Mouse (Mus musculus): ENCODE measurements around the gene Pcp4l1.

- TF ChIP-seq CTCF (IDR thresholded peaks at IDR 0.05; ENCODE audit: control insufficient read depth, insufficient read depth, insufficient read length) = no peak
- no peak for TF ChIP-seq MAX (IDR thresholded peaks at IDR 0.05)
- TF ChIP-seq USF1 (IDR thresholded peaks at IDR 0.05; ENCODE audit: low read depth) = no peak
- no peak for TF ChIP-seq CEBPB (IDR thresholded peaks at IDR 0.05; ENCODE audit: low read depth)
- no peak for TF ChIP-seq MYOD1 (IDR thresholded peaks at IDR 0.05; ENCODE audit: control insufficient read depth, insufficient read length, low read depth)
- TF ChIP-seq FOSL1 (IDR thresholded peaks at IDR 0.05; ENCODE audit: insufficient read depth, low read length, poor library complexity, severe bottlenecking) = no peak
- no peak for TF ChIP-seq MYOG (IDR thresholded peaks at IDR 0.05; ENCODE audit: control insufficient read depth, extremely low read depth, insufficient read length)
Observed at GRCm38 (mm10) chr1:171193911-171194830, 1.9 kb downstream of the Pcp4l1 start.

Data from C2C12 (cell line).